Mouse (Mus musculus) naive thymus-derived CD4-positive, alpha-beta T cell, adult 2 months (primary cell): ENCODE results near the gene Atp2b1.
A peak's percentile ranks its signal among the peaks of the same experiment; 100 is the strongest.

Experiments used
- DNase-seq: peaks from one replicate; pipeline ENCODE4 v3.0.0-alpha.2; 2011; ENCODE audit warnings: low read depth

Atp2b1 gene

GRCm38 (mm10) chr10:98962092-98962491, 47.9 kb downstream of the Atp2b1 start:
- DNase-seq = no peak

GRCm38 (mm10) chr10:98966407-98967215, 52.4 kb downstream of the Atp2b1 start:
- no peak for DNase-seq

- DNase-seq = no peak
Measured at GRCm38 (mm10) chr10:98967240-98967891, 53.2 kb downstream of the Atp2b1 start.

- DNase-seq = no peak
Measured at GRCm38 (mm10) chr10:98970917-98971316, 56.7 kb downstream of the Atp2b1 start.

GRCm38 (mm10) chr10:98972359-98972758, 58.2 kb downstream of the Atp2b1 start:
- DNase-seq = no peak

GRCm38 (mm10) chr10:98972912-98973605, 58.9 kb downstream of the Atp2b1 start:
- DNase-seq = no peak

GRCm38 (mm10) chr10:98974645-98975044, 60.4 kb downstream of the Atp2b1 start:
- no peak for DNase-seq

GRCm38 (mm10) chr10:98975611-98976010, 61.4 kb downstream of the Atp2b1 start:
- no peak for DNase-seq

- DNase-seq = no peak
Measured at GRCm38 (mm10) chr10:98976877-98977494, 62.8 kb downstream of the Atp2b1 start.

GRCm38 (mm10) chr10:98978766-98979165, 64.6 kb downstream of the Atp2b1 start:
- no peak for DNase-seq

GRCm38 (mm10) chr10:98979296-98979695, 65.1 kb downstream of the Atp2b1 start:
- DNase-seq = no peak

- DNase-seq = no peak
Measured at GRCm38 (mm10) chr10:98979951-98980350, 65.7 kb downstream of the Atp2b1 start.

GRCm38 (mm10) chr10:98991964-98992363, 77.8 kb downstream of the Atp2b1 start:
- DNase-seq = no peak

GRCm38 (mm10) chr10:98993186-98993585, 79.0 kb downstream of the Atp2b1 start:
- DNase-seq = no peak

GRCm38 (mm10) chr10:98995016-98995747, 81.0 kb downstream of the Atp2b1 start:
- peak; percentile 7 for DNase-seq

GRCm38 (mm10) chr10:99004866-99005265, 90.7 kb downstream of the Atp2b1 start:
- DNase-seq = no peak

- no peak for DNase-seq
Measured at GRCm38 (mm10) chr10:99011084-99011483, 96.9 kb downstream of the Atp2b1 start.

GRCm38 (mm10) chr10:99012086-99012485, 97.9 kb downstream of the Atp2b1 start:
- no peak for DNase-seq

- no peak for DNase-seq
Measured at GRCm38 (mm10) chr10:99014737-99015136, 100.5 kb downstream of the Atp2b1 start.

GRCm38 (mm10) chr10:99016996-99017395, 102.8 kb downstream of the Atp2b1 start:
- no peak for DNase-seq

- DNase-seq = no peak
Measured at GRCm38 (mm10) chr10:99027462-99027861, 113.3 kb downstream of the Atp2b1 start.

GRCm38 (mm10) chr10:99029844-99030243, 115.6 kb downstream of the Atp2b1 start:
- no peak for DNase-seq
